Mouse (Mus musculus): ENCODE data around the gene Eomes. TPM values are rescaled to one million over a fixed set of nuclear protein-coding genes. Genes with fewer than 3 reads are reported as not detected.

The Eomes gene
- polyA plus RNA-seq, 1 experiment from 2014 or later = 0.08 TPM

DNA sequence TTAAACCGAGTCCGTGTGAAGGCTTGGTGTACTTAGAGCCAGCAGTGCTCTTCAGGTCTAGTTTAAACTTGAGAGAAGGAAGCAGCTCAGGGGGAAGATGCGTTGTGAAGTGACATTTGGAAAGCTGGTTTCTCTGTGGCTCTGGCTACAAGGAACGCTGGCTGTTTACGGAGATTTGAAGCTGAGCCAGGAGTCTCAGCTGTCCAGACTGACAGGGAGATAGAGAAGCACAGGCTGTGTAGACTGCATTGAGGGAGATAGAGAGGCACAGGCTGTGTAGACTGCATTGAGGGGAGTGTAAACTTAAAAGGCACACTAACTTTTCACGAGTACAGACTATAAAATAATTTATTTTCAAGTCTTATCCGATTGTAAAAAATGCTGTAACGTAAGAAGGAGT is 42.0 kb downstream of the Eomes start:
- Histone ChIP-seq H3K4me1 (replicated peaks) (peaks cover 59% of the 10 kb centered on the region), H3K4me2 (peak overlapping the region; percentile 50)
- ATAC-seq (replicated peaks; ENCODE audit: insufficient number of reproducible peaks, insufficient read depth, low FRiP score, low read depth) = no peak

DNA sequence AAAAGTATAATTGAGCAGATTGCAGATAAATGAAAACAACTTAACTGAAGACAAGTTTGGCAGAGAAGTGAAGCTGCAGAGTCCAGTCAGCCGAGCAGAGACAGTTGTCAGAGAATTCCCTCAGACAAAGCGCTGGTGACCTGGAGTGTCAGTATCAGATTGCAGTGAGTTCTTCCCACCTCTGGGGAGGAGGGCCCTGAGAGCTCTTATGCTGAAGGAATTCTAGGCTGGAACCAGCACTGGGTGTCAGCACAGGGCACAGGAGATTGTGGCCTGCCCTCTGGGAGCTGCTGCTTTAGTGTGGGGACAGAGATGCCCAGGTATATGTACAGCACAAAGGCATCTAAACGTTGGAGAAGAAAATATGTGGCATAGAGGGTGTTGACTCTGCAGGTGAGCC is 42.8 kb downstream of the Eomes start:
- no peak overlapping the region for H3K4me2 ChIP-seq
- no peak for ATAC-seq (replicated peaks; ENCODE audit: insufficient number of reproducible peaks, insufficient read depth, low FRiP score, low read depth)
- peak overlapping the region; percentile 26 for H3K27ac ChIP-seq
- WGBS = 19% methylated on average over 3 of the region's 3 CpGs
- peaks cover 53% of the 10 kb centered on the region for H3K4me1 ChIP-seq (replicated peaks)
- H3K9ac ChIP-seq = no peak overlapping the region
- no peaks in the 10 kb centered on the region for H3K9me3 ChIP-seq (replicated peaks)
- H3K36me3 ChIP-seq = peaks cover 10% of the 10 kb centered on the region; the same call in 1 of the 2 replicates
- no peaks in the 10 kb centered on the region for H3K27me3 ChIP-seq
- H3K4me3 ChIP-seq = no peak overlapping the region

More for the DNA sequence above, 42.0 kb downstream of the Eomes start:
- 0 out of 2 replicates have a peak overlapping the region, but pooled peaks have one; percentile 7 for H3K4me3 ChIP-seq
- 30% methylated on average over 8 of the region's 8 CpGs for WGBS
- H3K27ac ChIP-seq = peak overlapping the region; percentile 45
- H3K9ac ChIP-seq = peak overlapping the region; percentile 12; the same call in 1 of the 2 replicates
- no peaks in the 10 kb centered on the region for H3K27me3 ChIP-seq
- no peaks in the 10 kb centered on the region for H3K9me3 ChIP-seq (replicated peaks)
- peaks cover 15% of the 10 kb centered on the region for H3K36me3 ChIP-seq

DNA sequence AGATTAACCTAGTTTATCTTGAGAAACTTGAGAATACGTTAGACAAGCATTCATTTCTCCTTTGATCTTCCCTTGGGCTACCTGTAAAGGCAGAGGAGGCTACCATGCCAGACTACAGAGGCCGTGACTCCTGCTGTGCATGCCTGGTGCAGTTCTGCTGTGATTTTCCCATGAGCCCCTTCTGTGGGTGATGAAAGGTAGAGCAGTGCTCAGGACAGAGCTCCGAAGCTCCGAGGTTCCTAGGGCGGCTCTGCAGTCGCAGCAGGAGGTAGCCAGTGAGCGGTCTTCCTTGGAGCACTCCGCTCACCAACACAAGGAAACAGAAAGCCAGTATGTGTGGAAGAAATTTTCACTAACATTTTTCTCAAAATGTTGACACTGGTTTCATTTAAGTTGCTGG is 43.6 kb downstream of the Eomes start:
- H3K4me2 ChIP-seq = no peak overlapping the region
- no peak overlapping the region for H3K9ac ChIP-seq
- 67% methylated on average over 8 of the region's 8 CpGs for WGBS
- H3K4me1 ChIP-seq (replicated peaks) = peaks cover 47% of the 10 kb centered on the region
- H3K36me3 ChIP-seq = peaks cover 16% of the 10 kb centered on the region; the same call in 1 of the 2 replicates
- no peak for ATAC-seq (replicated peaks; ENCODE audit: insufficient number of reproducible peaks, insufficient read depth, low FRiP score, low read depth)
- H3K4me3 ChIP-seq = no peak overlapping the region
- H3K27me3 ChIP-seq = no peaks in the 10 kb centered on the region
- no peaks in the 10 kb centered on the region for H3K9me3 ChIP-seq (replicated peaks)
- H3K27ac ChIP-seq = peak overlapping the region; percentile 26; the same call in 1 of the 2 replicates

DNA sequence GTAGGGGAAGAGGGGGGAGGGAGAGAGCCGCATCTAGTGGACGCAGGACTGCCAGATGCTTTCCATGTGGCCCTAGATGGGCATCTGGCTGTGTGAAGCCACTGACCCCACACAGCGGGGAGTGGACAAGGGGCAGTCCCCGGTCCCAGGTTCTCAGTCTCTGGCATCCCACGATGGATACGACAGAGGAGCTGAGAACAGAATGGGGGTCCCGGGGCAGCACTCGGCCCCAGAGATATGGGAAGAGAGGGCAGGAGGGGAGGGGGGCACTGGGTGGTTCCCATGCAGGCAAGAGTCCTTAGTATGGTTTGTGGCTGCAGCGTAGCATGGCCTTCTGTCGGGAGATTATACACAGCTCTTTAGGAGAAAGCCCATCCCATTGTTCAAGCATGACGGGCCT is 45.7 kb downstream of the Eomes start:
- Histone ChIP-seq H3K9ac (no peak overlapping the region), H3K9me3 (replicated peaks) (no peaks in the 10 kb centered on the region), H3K4me2 (no peak overlapping the region), H3K27ac (no peak overlapping the region), H3K36me3 (peaks cover 29% of the 10 kb centered on the region), H3K4me1 (replicated peaks) (peaks cover 33% of the 10 kb centered on the region), H3K27me3 (no peaks in the 10 kb centered on the region), H3K4me3 (no peak overlapping the region)
- 73% methylated on average over 11 of the region's 11 CpGs for WGBS
- no peak for ATAC-seq (replicated peaks; ENCODE audit: insufficient number of reproducible peaks, insufficient read depth, low FRiP score, low read depth)

DNA sequence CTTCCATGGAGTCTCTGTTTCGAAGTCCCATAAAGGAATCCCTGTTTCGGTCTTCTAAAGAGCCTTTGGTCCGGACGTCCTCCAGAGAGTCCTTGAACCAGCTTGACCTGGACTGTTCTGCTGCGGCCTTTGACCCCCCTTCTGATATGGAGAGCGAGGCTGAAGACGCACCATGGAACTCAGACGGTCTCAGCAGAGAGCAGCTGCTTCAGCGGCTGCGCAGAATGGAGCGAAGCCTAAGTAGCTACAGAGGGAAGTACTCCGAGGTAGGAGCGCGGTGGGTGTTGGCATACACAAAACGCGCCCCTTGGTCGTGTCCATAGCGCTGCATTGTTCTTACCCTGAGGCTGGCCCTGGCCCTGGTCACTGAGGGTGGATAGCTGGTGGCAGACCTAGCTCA is 49.0 kb downstream of the Eomes start:
- ATAC-seq (replicated peaks; ENCODE audit: insufficient number of reproducible peaks, insufficient read depth, low FRiP score, low read depth) = no peak
- peaks cover 10% of the 10 kb centered on the region for H3K4me1 ChIP-seq (replicated peaks)
- no peaks in the 10 kb centered on the region for H3K9me3 ChIP-seq (replicated peaks)
- no peak overlapping the region for H3K4me3 ChIP-seq
- no peaks in the 10 kb centered on the region for H3K27me3 ChIP-seq
- no peak overlapping the region for H3K4me2 ChIP-seq
- WGBS = 89% methylated on average over 18 of the region's 18 CpGs
- no peak overlapping the region for H3K27ac ChIP-seq
- no peak overlapping the region for H3K9ac ChIP-seq
- H3K36me3 ChIP-seq = peaks cover 47% of the 10 kb centered on the region

DNA sequence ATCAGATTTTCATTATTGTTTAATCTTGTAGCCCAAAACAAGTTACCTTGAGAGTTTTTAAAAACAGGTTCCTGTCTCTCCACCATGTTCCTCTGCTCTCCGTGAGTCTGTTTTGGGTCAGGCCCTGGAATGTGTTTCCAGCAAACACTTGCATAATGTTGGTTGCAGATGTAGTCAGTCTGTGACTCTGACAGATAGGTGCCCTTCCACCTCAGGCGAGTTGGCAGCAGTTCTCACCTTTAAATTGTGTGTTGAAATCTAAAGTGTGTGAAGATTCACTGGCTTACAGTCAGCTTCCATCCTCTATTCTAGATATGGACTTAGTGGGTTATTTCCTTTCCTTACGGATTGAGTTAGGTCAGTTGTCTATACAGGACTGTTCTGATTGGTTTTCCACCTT is 51.8 kb downstream of the Eomes start:
- ATAC-seq (replicated peaks; ENCODE audit: insufficient number of reproducible peaks, insufficient read depth, low FRiP score, low read depth) = no peak
- Histone ChIP-seq H3K36me3 (peaks cover 57% of the 10 kb centered on the region), H3K9ac (no peak overlapping the region), H3K4me2 (no peak overlapping the region), H3K27me3 (no peaks in the 10 kb centered on the region), H3K4me1 (replicated peaks) (no peaks in the 10 kb centered on the region), H3K4me3 (no peak overlapping the region), H3K27ac (no peak overlapping the region), H3K9me3 (replicated peaks) (no peaks in the 10 kb centered on the region)
- WGBS = 74% methylated on average over 3 of the region's 3 CpGs

DNA sequence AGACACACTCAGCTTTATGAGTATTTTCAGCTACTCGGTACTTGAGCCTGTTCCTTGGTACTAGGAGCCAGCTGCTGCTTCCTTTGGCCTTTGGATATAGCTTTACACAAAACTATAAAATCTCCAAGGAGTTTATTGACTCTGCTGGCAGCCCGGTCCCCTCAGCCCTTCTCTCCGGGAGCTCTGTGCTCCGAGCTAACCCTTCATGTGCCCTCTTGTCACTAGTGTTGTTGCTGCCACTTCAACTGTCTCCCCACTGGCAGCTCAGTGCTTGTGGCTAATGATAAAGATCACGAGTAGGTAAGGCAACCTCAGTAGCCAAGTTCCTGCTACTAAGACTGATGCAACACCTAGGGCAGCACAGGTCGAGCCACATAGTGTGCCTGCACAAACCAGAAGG is 52.7 kb downstream of the Eomes start:
- ATAC-seq (replicated peaks; ENCODE audit: insufficient number of reproducible peaks, insufficient read depth, low FRiP score, low read depth) = no peak
- Histone ChIP-seq H3K9me3 (replicated peaks) (no peaks in the 10 kb centered on the region), H3K4me1 (replicated peaks) (no peaks in the 10 kb centered on the region), H3K9ac (no peak overlapping the region), H3K4me2 (no peak overlapping the region), H3K27me3 (no peaks in the 10 kb centered on the region), H3K4me3 (no peak overlapping the region), H3K36me3 (peaks cover 62% of the 10 kb centered on the region), H3K27ac (no peak overlapping the region)
- WGBS = 77% methylated on average over 6 of the region's 6 CpGs

DNA sequence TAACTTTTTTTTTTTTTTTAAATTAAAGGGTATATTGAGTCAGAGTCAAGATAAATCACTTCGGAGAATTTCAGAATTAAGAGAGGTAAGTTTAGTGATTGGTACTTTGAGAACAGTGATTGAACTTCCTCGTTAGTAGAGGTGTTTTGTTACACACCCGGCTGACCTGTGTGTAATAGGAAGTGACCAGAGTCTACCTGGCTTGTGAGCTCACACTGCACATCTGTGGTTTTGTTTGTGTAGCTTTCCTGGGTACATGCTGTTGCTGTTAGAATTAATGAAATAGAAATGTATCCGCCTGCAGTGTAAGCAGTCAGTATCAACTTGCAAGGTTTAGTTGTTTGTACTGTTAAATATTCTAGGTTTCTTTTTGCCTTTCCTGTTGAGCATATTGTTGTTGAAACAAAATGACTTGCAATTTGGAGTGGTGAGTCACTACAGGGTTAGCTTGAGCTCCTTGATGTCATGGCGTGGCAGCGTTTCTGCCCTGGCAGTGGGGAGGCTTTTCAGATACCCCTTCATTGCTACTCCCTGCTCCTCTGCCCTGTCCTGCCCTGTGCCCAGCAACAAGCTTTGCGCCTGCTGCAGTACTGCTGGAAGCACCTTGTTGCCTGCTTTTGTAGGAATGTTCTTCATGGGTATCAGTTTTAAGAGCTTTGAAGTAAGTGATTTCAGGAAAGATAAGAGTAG is 54.6 kb downstream of the Eomes start:
- peaks cover 66% of the 10 kb centered on the region for H3K36me3 ChIP-seq
- 88% methylated on average over 7 of the region's 7 CpGs for WGBS
- no peak for ATAC-seq (replicated peaks; ENCODE audit: insufficient number of reproducible peaks, insufficient read depth, low FRiP score, low read depth)
- no peaks in the 10 kb centered on the region for H3K4me1 ChIP-seq (replicated peaks)
- no peak overlapping the region for H3K4me3 ChIP-seq
- H3K27me3 ChIP-seq = no peaks in the 10 kb centered on the region
- no peak overlapping the region for H3K4me2 ChIP-seq
- no peak overlapping the region for H3K27ac ChIP-seq
- H3K9ac ChIP-seq = no peak overlapping the region
- no peaks in the 10 kb centered on the region for H3K9me3 ChIP-seq (replicated peaks)

Other genes with a start within 250 kb of the Eomes start
- gene Golga4, start 28.1 kb downstream of the Eomes start, polyA plus RNA-seq (2015; fragmentation: Nextera tagmentation; extraction: Ambion mirVana) = 46.1 and 52.6 TPM in 2 replicates
- 12.0 and 13.5 TPM in 2 replicates for gene Itga9, start 128.5 kb downstream of the Eomes start, polyA plus RNA-seq (2015; fragmentation: Nextera tagmentation; extraction: Ambion mirVana)